Mouse (Mus musculus): ENCODE measurements around the gene Slx4ip. TPM values are rescaled to one million over a fixed set of nuclear protein-coding genes. Genes with fewer than 3 reads are reported as not detected.

The Slx4ip gene
- polyA plus RNA-seq, 1 experiment from 2014 or later, result 7.4 TPM

DNA sequence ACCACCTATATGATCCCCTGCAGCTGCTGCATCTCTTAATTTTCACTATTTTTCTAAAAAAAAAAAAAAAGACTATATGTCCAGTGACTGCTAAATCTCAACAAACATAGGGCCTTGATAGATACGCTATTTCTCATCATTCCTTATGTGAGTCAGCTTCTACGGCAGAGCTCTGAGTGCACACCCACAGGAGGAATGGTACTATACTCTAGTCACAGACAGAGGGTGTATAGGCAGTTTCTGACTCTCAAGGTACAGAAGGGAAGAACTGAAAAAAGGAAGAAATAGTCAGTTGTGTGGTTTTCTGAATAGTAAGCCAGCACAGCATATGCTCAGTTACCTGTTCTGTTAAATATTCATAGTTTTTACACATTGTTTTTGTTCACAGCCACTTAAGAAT is 123.4 kb downstream of the Slx4ip start:
- DNase-seq (ENCODE audit: low spot score), result no peak
- H3K4me1 ChIP-seq, result peaks cover 9% of the 10 kb centered on the region
- 94% methylated on average over 2 of the region's 2 CpGs for WGBS
- no peaks in the 10 kb centered on the region for H3K27me3 ChIP-seq (ENCODE audit: low read depth, poor library complexity, severe bottlenecking)
- no peak overlapping the region for H3K4me3 ChIP-seq
- no peak overlapping the region for H3K27ac ChIP-seq
- no peaks in the 10 kb centered on the region for H3K9me3 ChIP-seq (replicated peaks)
- H3K36me3 ChIP-seq, result no peaks in the 10 kb centered on the region

DNA sequence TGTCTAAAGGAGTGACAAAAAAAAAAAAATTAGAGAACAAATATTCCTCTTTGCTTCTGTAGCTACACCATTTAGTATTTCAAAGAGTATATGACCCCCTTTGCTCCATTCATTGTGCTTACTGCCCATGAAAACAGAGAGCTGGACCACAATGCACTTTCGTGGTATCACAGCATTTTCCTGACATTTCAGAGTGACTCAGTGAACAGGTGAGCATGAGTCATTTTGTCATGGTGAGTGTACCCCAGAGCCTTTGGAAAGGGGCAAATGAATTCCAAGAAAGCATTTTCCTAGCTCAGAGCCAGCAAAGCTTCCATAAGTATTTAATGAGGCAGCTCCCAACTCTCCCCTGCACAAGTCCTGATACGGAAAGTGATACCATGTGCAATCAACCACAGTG is 153.1 kb downstream of the Slx4ip start:
- Histone ChIP-seq H3K4me3 (no peak overlapping the region), H3K36me3 (no peaks in the 10 kb centered on the region; the same call in 1 of the 2 replicates), H3K27me3 (ENCODE audit: low read depth, poor library complexity, severe bottlenecking) (no peaks in the 10 kb centered on the region), H3K9me3 (replicated peaks) (no peaks in the 10 kb centered on the region), H3K4me1 (no peaks in the 10 kb centered on the region), H3K27ac (no peak overlapping the region)
- no peak for DNase-seq (ENCODE audit: low spot score)
- WGBS, result 95% methylated on average over 2 of the region's 2 CpGs

DNA sequence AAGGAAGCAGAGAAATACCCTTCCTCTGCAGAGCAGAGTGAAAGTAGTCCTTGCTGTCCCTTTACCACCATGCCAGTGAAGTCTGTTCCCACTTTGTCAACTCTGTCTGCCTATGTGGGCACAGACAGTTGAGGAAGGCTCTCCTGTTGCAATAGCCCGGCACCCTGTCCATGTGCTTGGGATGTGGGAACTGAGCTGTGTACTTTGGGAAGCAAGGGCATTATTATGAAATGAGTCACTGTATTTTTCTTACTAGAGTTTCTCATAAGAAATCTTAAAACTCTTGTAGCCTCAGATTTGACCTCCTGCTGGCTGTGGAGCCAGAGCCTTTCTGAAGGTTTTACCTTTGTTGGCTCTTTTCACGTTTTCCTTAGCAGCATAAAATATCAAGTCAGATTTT is 158.3 kb downstream of the Slx4ip start:
- Histone ChIP-seq H3K36me3 (no peaks in the 10 kb centered on the region; the same call in 1 of the 2 replicates), H3K4me3 (no peak overlapping the region), H3K9me3 (replicated peaks) (no peaks in the 10 kb centered on the region), H3K27me3 (ENCODE audit: low read depth, poor library complexity, severe bottlenecking) (no peaks in the 10 kb centered on the region), H3K27ac (no peak overlapping the region), H3K4me1 (no peaks in the 10 kb centered on the region)
- no peak for DNase-seq (ENCODE audit: low spot score)
- 80% methylated on average over 2 of the region's 2 CpGs for WGBS

DNA sequence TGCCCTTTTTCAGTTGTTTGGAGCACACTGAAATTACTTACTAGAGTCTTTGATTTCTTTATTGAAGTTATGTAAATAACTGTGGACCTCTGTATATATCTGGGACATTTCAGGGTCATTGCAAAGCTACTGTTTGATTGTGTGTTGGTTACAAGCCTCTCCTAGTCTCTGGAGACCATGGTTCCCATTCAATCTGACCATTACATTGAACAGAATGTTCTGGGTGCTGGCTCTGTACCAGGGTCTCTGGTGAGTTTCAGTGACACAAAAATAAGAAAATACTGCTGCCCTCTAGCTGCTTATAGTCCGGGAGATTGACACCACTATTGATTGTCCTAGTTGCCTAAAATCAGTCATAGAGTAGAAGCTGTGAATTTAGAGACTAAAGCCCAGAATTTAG is 158.9 kb downstream of the Slx4ip start:
- H3K27me3 ChIP-seq (ENCODE audit: low read depth, poor library complexity, severe bottlenecking), result no peaks in the 10 kb centered on the region
- no peaks in the 10 kb centered on the region; the same call in 1 of the 2 replicates for H3K36me3 ChIP-seq
- H3K4me1 ChIP-seq, result no peaks in the 10 kb centered on the region
- H3K4me3 ChIP-seq, result no peak overlapping the region
- H3K9me3 ChIP-seq (replicated peaks), result no peaks in the 10 kb centered on the region
- 83% methylated on average over 1 of the region's 1 CpGs for WGBS
- H3K27ac ChIP-seq, result no peak overlapping the region
- DNase-seq (ENCODE audit: low spot score), result no peak

DNA sequence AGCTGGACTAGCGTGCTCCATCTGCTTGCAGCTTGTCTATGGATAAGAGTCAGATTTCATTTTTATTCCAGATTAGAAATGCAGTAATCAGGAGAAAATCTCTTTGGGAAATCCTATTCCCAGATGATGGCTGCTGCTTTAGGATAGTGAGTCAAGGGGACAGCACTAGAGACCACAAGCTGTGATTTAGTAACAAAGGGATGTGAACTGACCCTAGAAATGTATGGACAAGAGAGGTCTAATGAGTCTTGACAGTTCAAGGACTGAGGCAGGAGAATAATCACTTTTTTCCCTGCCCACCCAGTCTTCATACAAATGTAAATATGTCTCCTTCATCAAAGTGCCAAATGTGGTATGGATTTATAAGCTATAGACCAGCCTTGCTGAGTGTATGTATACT is 172.8 kb downstream of the Slx4ip start:
- Histone ChIP-seq H3K27ac (no peak overlapping the region), H3K4me1 (no peaks in the 10 kb centered on the region), H3K4me3 (no peak overlapping the region), H3K36me3 (no peaks in the 10 kb centered on the region), H3K9me3 (replicated peaks) (no peaks in the 10 kb centered on the region), H3K27me3 (ENCODE audit: low read depth, poor library complexity, severe bottlenecking) (no peaks in the 10 kb centered on the region)
- DNase-seq (ENCODE audit: low spot score), result no peak
- WGBS, result 86% methylated on average over 1 of the region's 1 CpGs

DNA sequence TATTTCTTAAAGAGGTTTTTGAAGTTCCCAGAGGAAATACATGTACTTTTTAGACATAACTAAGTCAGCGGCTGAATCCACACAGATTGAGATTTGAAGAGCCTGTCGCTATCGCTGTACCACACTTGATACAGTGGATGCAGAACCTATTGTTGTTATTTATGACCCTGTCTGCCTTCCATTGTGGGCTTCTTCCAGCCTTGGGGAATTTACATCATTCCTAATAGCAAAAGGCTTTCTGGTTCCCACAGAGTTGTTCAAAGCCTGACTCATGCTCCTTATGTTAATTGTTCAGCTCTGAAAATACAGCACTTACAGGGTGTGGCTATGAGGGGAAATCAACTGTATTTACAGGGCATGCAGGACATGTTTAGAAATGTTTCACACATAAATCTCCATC is 173.5 kb downstream of the Slx4ip start:
- H3K4me1 ChIP-seq, result no peaks in the 10 kb centered on the region
- no peaks in the 10 kb centered on the region for H3K36me3 ChIP-seq
- WGBS, result 97% methylated on average over 3 of the region's 3 CpGs
- DNase-seq (ENCODE audit: low spot score), result no peak
- no peak overlapping the region for H3K27ac ChIP-seq
- H3K27me3 ChIP-seq (ENCODE audit: low read depth, poor library complexity, severe bottlenecking), result no peaks in the 10 kb centered on the region
- H3K4me3 ChIP-seq, result no peak overlapping the region
- H3K9me3 ChIP-seq (replicated peaks), result no peaks in the 10 kb centered on the region

DNA sequence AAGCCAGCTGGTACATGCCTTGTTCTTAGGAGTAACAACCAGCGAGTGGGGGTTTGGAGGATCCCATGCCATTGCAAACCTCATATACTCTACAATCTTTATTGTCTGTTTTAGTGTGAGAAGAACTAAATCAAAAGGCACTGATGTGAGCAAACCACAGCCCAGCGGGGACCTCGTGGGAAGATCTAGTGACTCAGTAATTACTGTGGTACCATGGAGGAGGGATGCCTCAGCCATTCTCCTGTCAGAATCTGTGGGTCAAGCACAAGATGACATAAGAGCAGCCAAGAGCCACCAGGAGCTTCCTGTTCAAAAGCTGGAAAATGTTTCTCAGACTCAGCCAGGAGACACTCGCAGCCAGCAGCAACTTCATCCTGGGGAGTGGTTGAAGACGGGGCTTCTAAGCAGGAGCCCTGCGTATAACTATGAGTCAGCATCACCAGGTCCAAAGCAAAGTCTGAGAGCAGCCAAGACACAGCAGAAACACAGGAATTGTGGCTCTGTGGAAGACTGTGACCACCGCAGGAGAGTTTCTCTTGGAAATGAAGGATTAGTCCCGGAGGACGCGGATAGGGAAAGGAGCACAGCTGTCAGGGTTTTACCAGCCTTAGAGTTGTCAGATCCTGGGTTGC is 176.6 kb downstream of the Slx4ip start:
- H3K4me3 ChIP-seq, result no peak overlapping the region
- no peaks in the 10 kb centered on the region for H3K4me1 ChIP-seq
- no peak overlapping the region for H3K27ac ChIP-seq
- no peaks in the 10 kb centered on the region for H3K27me3 ChIP-seq (ENCODE audit: low read depth, poor library complexity, severe bottlenecking)
- 90% methylated on average over 10 of the region's 10 CpGs for WGBS
- H3K36me3 ChIP-seq, result no peaks in the 10 kb centered on the region
- DNase-seq (ENCODE audit: low spot score), result peak; percentile 25
- no peaks in the 10 kb centered on the region for H3K9me3 ChIP-seq (replicated peaks)

DNA sequence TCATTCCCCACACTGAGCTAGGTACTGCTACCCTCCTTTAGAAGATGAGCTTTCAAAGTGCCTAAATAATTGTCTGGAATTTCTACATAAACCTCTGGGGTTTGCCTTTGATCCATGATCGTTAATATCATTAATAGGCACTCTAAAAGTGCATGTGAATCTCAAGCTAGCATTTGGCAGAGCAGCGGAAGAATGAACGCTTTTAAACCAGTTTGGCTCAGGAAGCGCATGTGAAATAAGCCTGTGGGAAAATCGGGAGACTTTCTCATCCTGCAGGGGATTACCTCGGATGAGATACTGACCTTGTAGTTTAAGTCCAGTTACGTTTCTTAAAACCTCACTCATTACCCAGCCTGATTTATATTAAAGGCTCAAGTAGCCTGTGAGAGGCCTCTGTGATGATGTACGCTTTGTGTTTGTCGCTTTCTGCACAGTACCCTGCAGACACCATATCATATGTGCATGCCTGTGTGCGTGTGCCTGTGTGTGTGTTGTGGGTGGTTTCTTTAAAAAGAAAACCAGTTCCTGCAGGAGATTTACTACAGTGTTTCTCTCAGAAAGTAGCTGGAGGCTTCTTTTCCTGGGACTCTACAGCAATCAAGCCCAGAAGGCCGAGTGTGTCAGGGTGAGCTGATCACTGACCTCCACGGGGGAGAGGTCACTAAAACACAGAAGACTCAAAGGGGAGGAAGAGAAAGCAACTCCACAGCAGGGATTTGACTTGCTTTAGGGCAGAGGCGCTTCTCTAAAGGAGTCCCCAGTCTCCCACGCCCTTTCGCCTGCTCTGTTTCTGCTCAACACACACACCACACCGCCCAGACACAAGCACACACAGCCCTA is 182.7 kb downstream of the Slx4ip start:
- Histone ChIP-seq H3K27ac (no peak overlapping the region), H3K4me3 (no peak overlapping the region), H3K4me1 (peaks cover 15% of the 10 kb centered on the region), H3K36me3 (no peaks in the 10 kb centered on the region), H3K27me3 (ENCODE audit: low read depth, poor library complexity, severe bottlenecking) (no peaks in the 10 kb centered on the region), H3K9me3 (replicated peaks) (no peaks in the 10 kb centered on the region)
- WGBS, result 34% methylated on average over 15 of the region's 16 CpGs
- peak; percentile 34 for DNase-seq (ENCODE audit: low spot score)

DNA sequence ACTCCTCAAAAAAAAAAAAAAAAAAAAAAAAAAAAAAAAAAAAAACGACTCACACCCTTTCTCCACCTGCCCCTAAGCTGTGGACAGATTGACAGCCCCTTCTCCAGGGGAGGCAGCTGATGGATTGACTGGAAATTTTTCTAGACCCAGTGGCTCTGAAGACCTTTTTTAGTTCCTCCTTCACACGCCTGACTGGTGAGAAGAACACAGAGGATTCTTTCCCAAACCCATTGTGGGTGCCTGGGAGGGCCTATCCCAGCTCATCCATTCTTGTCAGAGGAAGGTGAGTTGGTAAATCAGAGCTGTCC is 183.2 kb downstream of the Slx4ip start:
- peaks cover 20% of the 10 kb centered on the region for H3K4me1 ChIP-seq
- no peaks in the 10 kb centered on the region for H3K27me3 ChIP-seq (ENCODE audit: low read depth, poor library complexity, severe bottlenecking)
- no peak for DNase-seq (ENCODE audit: low spot score)
- H3K27ac ChIP-seq, result no peak overlapping the region
- no peaks in the 10 kb centered on the region for H3K36me3 ChIP-seq
- WGBS, result 16% methylated on average over 2 of the region's 2 CpGs
- H3K4me3 ChIP-seq, result no peak overlapping the region
- no peaks in the 10 kb centered on the region for H3K9me3 ChIP-seq (replicated peaks)

DNA sequence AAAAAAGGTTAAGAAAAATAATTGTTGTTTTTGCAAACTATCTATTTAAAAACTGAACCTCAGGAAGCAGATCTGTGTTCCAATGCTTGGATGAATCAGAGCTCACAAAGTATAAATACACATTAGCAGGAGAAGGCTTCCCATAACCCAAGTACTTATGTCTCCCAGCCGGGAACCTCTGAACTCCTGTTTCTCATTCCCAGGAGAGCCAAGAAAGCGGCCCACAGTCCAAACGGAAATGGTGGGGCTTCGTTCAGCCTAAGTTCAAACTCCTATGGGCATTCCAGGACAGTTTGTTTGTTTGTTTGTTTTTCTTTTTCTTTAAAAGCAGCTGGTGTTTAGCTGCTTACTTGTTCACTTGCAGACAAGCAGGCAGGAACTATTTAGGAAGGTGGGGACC is 187.8 kb downstream of the Slx4ip start:
- Histone ChIP-seq H3K36me3 (peaks cover 13% of the 10 kb centered on the region), H3K27ac (no peak overlapping the region), H3K9me3 (replicated peaks) (no peaks in the 10 kb centered on the region), H3K4me3 (no peak overlapping the region), H3K4me1 (peaks cover 32% of the 10 kb centered on the region), H3K27me3 (ENCODE audit: low read depth, poor library complexity, severe bottlenecking) (no peaks in the 10 kb centered on the region)
- 60% methylated on average over 4 of the region's 4 CpGs for WGBS
- DNase-seq (ENCODE audit: low spot score), result no peak

DNA sequence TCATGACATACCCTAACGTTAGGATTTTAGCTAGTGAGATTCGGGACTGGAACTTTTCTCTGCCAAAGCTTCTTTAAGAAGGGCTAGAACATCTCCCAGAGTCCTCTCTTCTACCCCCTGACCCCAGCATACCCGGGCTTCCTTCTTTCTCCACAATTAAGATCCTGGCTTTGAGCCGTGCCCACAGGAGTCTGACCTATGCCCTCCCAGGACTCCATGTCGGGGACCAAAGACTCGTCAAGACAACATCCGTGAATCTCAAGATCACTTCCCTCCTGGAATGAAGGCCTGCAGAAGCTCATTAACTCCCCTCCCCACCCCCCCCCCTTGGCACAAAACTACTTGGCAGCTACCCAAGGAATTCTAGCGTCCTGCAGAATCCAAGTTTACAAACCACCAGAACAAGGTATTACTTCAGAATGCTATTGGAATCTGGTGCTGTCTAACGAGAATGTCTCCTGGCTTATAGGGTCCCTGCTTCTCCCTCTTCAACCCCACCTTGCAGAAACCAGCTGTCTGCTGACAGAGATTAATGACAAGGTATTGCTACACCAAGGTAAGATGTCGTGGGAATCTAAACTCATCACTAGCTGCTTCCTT is 188.8 kb downstream of the Slx4ip start:
- WGBS, result 33% methylated on average over 10 of the region's 10 CpGs
- Histone ChIP-seq H3K27ac (no peak overlapping the region), H3K27me3 (ENCODE audit: low read depth, poor library complexity, severe bottlenecking) (0 out of 2 replicates have a peak, but pooled peaks cover 3% of the 10 kb centered on the region), H3K4me3 (no peak overlapping the region), H3K9me3 (replicated peaks) (no peaks in the 10 kb centered on the region), H3K4me1 (peaks cover 24% of the 10 kb centered on the region), H3K36me3 (peaks cover 24% of the 10 kb centered on the region)
- DNase-seq (ENCODE audit: low spot score), result no peak

DNA sequence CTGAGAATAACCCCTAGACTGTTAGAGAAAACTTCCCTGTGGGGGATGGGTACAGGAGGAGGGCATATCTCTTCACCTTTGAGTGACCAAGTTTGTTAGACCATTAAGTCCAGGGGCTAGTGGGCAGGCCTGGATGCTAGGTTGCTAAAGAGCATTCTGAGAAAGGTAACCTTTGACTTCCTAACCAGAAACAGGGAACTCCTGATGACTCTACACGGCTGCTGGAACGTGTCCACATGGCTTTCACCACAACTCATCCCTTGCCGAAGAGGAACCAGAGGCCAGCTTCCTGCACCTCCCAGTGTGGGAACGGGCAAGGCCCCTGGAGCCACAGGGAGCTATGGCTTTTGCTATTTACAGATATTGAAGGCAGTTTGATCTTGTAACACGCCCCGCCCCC is 189.4 kb downstream of the Slx4ip start:
- H3K4me1 ChIP-seq, result peaks cover 26% of the 10 kb centered on the region
- no peaks in the 10 kb centered on the region for H3K9me3 ChIP-seq (replicated peaks)
- DNase-seq (ENCODE audit: low spot score), result no peak
- WGBS, result 76% methylated on average over 6 of the region's 6 CpGs
- peaks cover 30% of the 10 kb centered on the region for H3K36me3 ChIP-seq
- 0 out of 2 replicates have a peak, but pooled peaks cover 10% of the 10 kb centered on the region for H3K27me3 ChIP-seq (ENCODE audit: low read depth, poor library complexity, severe bottlenecking)
- no peak overlapping the region for H3K4me3 ChIP-seq
- no peak overlapping the region for H3K27ac ChIP-seq

DNA sequence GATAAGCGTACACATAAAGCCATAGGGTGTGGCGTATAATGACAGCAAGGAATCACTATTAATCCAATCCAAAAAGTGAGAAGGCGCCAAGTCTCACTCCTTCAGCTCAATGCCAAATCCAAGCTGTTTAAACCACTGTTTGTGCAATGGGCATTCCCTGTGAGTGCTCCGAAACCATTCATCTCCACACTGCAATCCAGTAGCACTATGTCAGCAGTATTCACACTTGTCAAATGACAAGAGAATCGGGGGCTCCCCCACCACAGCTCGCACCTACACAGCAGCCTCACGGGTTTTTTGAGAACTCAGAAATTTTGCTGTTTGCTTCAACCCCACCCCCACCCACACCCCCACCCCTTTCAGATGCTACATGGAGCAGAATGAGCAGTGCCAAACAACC is 190.0 kb downstream of the Slx4ip start:
- WGBS, result 85% methylated on average over 7 of the region's 7 CpGs

More for the DNA sequence above, 190.0 kb downstream of the Slx4ip start:
- no peak overlapping the region for H3K27ac ChIP-seq
- peaks cover 31% of the 10 kb centered on the region for H3K4me1 ChIP-seq
- no peaks in the 10 kb centered on the region for H3K9me3 ChIP-seq (replicated peaks)
- 0 out of 2 replicates have a peak, but pooled peaks cover 11% of the 10 kb centered on the region for H3K27me3 ChIP-seq (ENCODE audit: low read depth, poor library complexity, severe bottlenecking)
- no peak overlapping the region for H3K4me3 ChIP-seq
- H3K36me3 ChIP-seq, result peaks cover 36% of the 10 kb centered on the region
- no peak for DNase-seq (ENCODE audit: low spot score)

Data from limb, embryonic 10.5 days (tissue).